Mouse (Mus musculus) hindbrain, embryonic 10.5 days (tissue): ENCODE results near the gene Rara. TPM values are rescaled to one million over a fixed set of nuclear protein-coding genes. Genes with fewer than 3 reads are reported as not detected.

Experiments used
- DNase-seq: peaks from one replicate; pipeline ENCODE4 v3.0.0-alpha.2; 2017; ENCODE audit warnings: low spot score
- H3K27ac ChIP-seq: fragments of 300-500 bp; sonication (generic); 2 replicates; pipeline ENCODE4 v1.5.1; 2016; ENCODE audit warnings: mild to moderate bottlenecking, moderate library complexity
- H3K27me3 ChIP-seq: fragments of 300-500 bp; sonication (generic); 2 replicates; pipeline ENCODE4 v1.6.1; 2016; ENCODE audit warnings: mild to moderate bottlenecking; ENCODE audit not compliant: poor library complexity, insufficient read depth, severe bottlenecking
- H3K36me3 ChIP-seq: fragments of 300-500 bp; sonication (generic); 2 replicates; pipeline ENCODE4 v1.6.1; 2016; ENCODE audit warnings: mild to moderate bottlenecking, moderate library complexity
- H3K4me1 ChIP-seq: fragments of 300-500 bp; sonication (generic); replicated peaks from 2 replicates; pipeline ENCODE4 v1.6.1; 2016; ENCODE audit warnings: mild to moderate bottlenecking
- H3K4me3 ChIP-seq: fragments of 300-500 bp; sonication (generic); 2 replicates; pipeline ENCODE4 v1.5.1; 2016; ENCODE audit warnings: mild to moderate bottlenecking, moderate library complexity
- H3K9me3 ChIP-seq: fragments of 300-500 bp; sonication (generic); 2 replicates; pipeline ENCODE4 v1.6.1; 2016; ENCODE audit warnings: mild to moderate bottlenecking, moderate library complexity
- WGBS: fragments of 180-500 bp; shearing (Covaris S2); methylation state at CpG from one replicate; pipeline ENCODE4 v1.1.7; 2016; 5-methylcytosine and 5-hydroxymethylcytosine counted together
- polyA plus RNA-seq: library from polyadenylated mRNA; unstranded; fragments of >200 nt; fragmentation: Nextera tagmentation; extraction: Ambion mirVana; gene quantifications from 2 replicates; pipeline ENCODE4 v1.2.1, GENCODE M21; 2016

Gene Rara
- polyA plus RNA-seq, 1 experiment from 2014 or later = 53.7 TPM

GRCm38 (mm10) chr11:98942923-98943641 is 15.5 kb downstream of the Rara start:
- peaks cover 90% of the 10 kb centered on the region for H3K4me1 ChIP-seq
- H3K9me3 ChIP-seq = no peaks in the 10 kb centered on the region
- peak; percentile 12 for DNase-seq
- H3K36me3 ChIP-seq = no peaks in the 10 kb centered on the region
- H3K27ac ChIP-seq = peak overlapping the region; percentile 87
- peaks cover 17% of the 10 kb centered on the region for H3K27me3 ChIP-seq
- WGBS = 84% methylated on average over 8 of the region's 8 CpGs
- peak overlapping the region; percentile 80 for H3K4me3 ChIP-seq

- 32% methylated on average over 14 of the region's 14 CpGs for WGBS
- Histone ChIP-seq H3K27ac (peak overlapping the region; percentile 87), H3K36me3 (no peaks in the 10 kb centered on the region), H3K27me3 (peaks cover 12% of the 10 kb centered on the region), H3K9me3 (no peaks in the 10 kb centered on the region), H3K4me1 (peaks cover 82% of the 10 kb centered on the region), H3K4me3 (peak overlapping the region; percentile 16; the same call in 1 of the 2 replicates)
- DNase-seq = peak; percentile 30
Measured at GRCm38 (mm10) chr11:98943741-98944461, 16.3 kb downstream of the Rara start.

GRCm38 (mm10) chr11:98944897-98945604 is 17.4 kb downstream of the Rara start:
- Histone ChIP-seq H3K36me3 (peaks cover 10% of the 10 kb centered on the region; the same call in 1 of the 2 replicates), H3K9me3 (no peaks in the 10 kb centered on the region), H3K27ac (peak overlapping the region; percentile 87), H3K4me1 (peaks cover 82% of the 10 kb centered on the region), H3K4me3 (peak overlapping the region; percentile 16; the same call in 1 of the 2 replicates), H3K27me3 (peaks cover 2% of the 10 kb centered on the region; the same call in 1 of the 2 replicates)
- 35% methylated on average over 11 of the region's 11 CpGs for WGBS
- no peak for DNase-seq

- no peak for DNase-seq
- Histone ChIP-seq H3K4me3 (no peak overlapping the region), H3K9me3 (no peaks in the 10 kb centered on the region), H3K27ac (peak overlapping the region; percentile 87), H3K36me3 (peaks cover 16% of the 10 kb centered on the region), H3K4me1 (peaks cover 82% of the 10 kb centered on the region), H3K27me3 (no peaks in the 10 kb centered on the region)
- 62% methylated on average over 3 of the region's 3 CpGs for WGBS
Measured at GRCm38 (mm10) chr11:98945605-98945977, 18.0 kb downstream of the Rara start.

GRCm38 (mm10) chr11:98947969-98948569 is 20.5 kb downstream of the Rara start:
- Histone ChIP-seq H3K4me3 (no peak overlapping the region), H3K9me3 (no peaks in the 10 kb centered on the region), H3K36me3 (peaks cover 33% of the 10 kb centered on the region), H3K27me3 (no peaks in the 10 kb centered on the region), H3K4me1 (peaks cover 78% of the 10 kb centered on the region), H3K27ac (no peak overlapping the region)
- no peak for DNase-seq
- WGBS = 88% methylated on average over 18 of the region's 18 CpGs

GRCm38 (mm10) chr11:98949242-98949957 is 21.8 kb downstream of the Rara start:
- Histone ChIP-seq H3K27ac (peak overlapping the region; percentile 59), H3K4me3 (no peak overlapping the region), H3K9me3 (no peaks in the 10 kb centered on the region), H3K36me3 (peaks cover 33% of the 10 kb centered on the region), H3K27me3 (no peaks in the 10 kb centered on the region), H3K4me1 (peaks cover 78% of the 10 kb centered on the region)
- 62% methylated on average over 12 of the region's 12 CpGs for WGBS
- DNase-seq = no peak

GRCm38 (mm10) chr11:98949958-98950460 is 22.4 kb downstream of the Rara start:
- Histone ChIP-seq H3K36me3 (peaks cover 33% of the 10 kb centered on the region), H3K27me3 (no peaks in the 10 kb centered on the region), H3K9me3 (no peaks in the 10 kb centered on the region), H3K27ac (peak overlapping the region; percentile 59), H3K4me1 (peaks cover 78% of the 10 kb centered on the region), H3K4me3 (no peak overlapping the region)
- WGBS = 87% methylated on average over 7 of the region's 7 CpGs
- DNase-seq = no peak

- H3K4me3 ChIP-seq = no peak overlapping the region
- H3K27ac ChIP-seq = peak overlapping the region; percentile 59
- no peak for DNase-seq
- peaks cover 78% of the 10 kb centered on the region for H3K4me1 ChIP-seq
- H3K36me3 ChIP-seq = peaks cover 33% of the 10 kb centered on the region
- no peaks in the 10 kb centered on the region for H3K9me3 ChIP-seq
- 85% methylated on average over 9 of the region's 9 CpGs for WGBS
- H3K27me3 ChIP-seq = no peaks in the 10 kb centered on the region
Measured at GRCm38 (mm10) chr11:98950484-98950883, 22.9 kb downstream of the Rara start.

GRCm38 (mm10) chr11:98951026-98951906 is 23.6 kb downstream of the Rara start:
- no peak for DNase-seq
- peak overlapping the region; percentile 68 for H3K27ac ChIP-seq
- peak overlapping the region; percentile 3; the same call in 1 of the 2 replicates for H3K4me3 ChIP-seq
- H3K9me3 ChIP-seq = no peaks in the 10 kb centered on the region
- 69% methylated on average over 16 of the region's 16 CpGs for WGBS
- peaks cover 79% of the 10 kb centered on the region for H3K4me1 ChIP-seq
- no peaks in the 10 kb centered on the region for H3K27me3 ChIP-seq
- peaks cover 33% of the 10 kb centered on the region for H3K36me3 ChIP-seq

- Histone ChIP-seq H3K9me3 (no peaks in the 10 kb centered on the region), H3K36me3 (peaks cover 38% of the 10 kb centered on the region), H3K27me3 (no peaks in the 10 kb centered on the region), H3K4me3 (no peak overlapping the region), H3K4me1 (peaks cover 79% of the 10 kb centered on the region), H3K27ac (no peak overlapping the region)
- DNase-seq = no peak
- 78% methylated on average over 1 of the region's 1 CpGs for WGBS
Measured at GRCm38 (mm10) chr11:98952111-98952510, 24.5 kb downstream of the Rara start.

GRCm38 (mm10) chr11:98952736-98953135 is 25.1 kb downstream of the Rara start:
- Histone ChIP-seq H3K9me3 (no peaks in the 10 kb centered on the region), H3K4me1 (peaks cover 74% of the 10 kb centered on the region), H3K4me3 (no peak overlapping the region), H3K27ac (no peak overlapping the region), H3K36me3 (peaks cover 42% of the 10 kb centered on the region), H3K27me3 (no peaks in the 10 kb centered on the region)
- 78% methylated on average over 2 of the region's 2 CpGs for WGBS
- no peak for DNase-seq
